8 mouse cellular contexts compared by ENCODE assay signal in the genomic region with DNA sequence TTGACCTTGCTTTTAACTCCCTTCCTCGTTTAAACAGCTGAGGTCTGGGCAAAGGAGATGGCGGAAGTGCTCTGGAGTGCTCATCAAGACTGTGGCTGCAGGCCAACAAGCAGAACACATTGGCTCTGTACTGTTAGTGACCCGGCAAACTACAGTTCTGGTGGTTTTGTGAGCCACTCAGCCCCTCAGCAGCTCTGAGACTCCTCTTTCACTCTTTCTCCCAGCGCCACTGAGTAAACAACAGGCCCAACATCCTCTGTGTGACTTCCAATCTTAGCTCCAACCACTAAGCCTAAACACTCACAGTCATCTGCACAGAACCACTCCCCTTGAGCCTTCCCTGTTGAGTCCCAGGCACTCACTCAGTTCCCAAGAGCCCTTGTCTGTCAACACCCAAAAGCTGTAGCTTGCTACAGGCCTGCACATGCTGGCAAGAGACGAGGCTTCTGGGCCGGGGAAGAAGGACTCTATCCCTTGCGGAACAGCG. TPM values are rescaled to one million over a fixed set of nuclear protein-coding genes. Genes with fewer than 3 reads are reported as not detected.
DNase-seq lines count a peak whose midpoint lies in the region; ATAC-seq and TF ChIP-seq lines count a peak whose summit lies in the region.
"Had no signal": no experiment of that assay in that cellular context is flagged by ENCODE, and none has a peak within 500 bp of the region (broad histone marks: within the 10 kb centered on the region; RNA-seq: fewer than 3 reads in every experiment).

No protein-coding gene starts in this region.

- peak; percentile 44 for DNase-seq in urinary bladder, adult 2 months (ENCODE audit: low spot score)
- DNase-seq in urinary bladder, postnatal 25 days (ENCODE audit: low spot score) = no peak
- peak; percentile 65 for DNase-seq in gastrocnemius, postnatal 25 days
- peak; percentile 52 for DNase-seq in hindbrain, postnatal 0 days (ENCODE audit: low spot score)
- peak; percentile 70 for DNase-seq in lung, adult 2 months
- no peak for DNase-seq in c-Kit-positive CD71-positive TER-119-positive erythroid progenitor cells, embryonic 14.5 days (ENCODE audit: low spot score)
- DNase-seq: liver, embryonic 13.5 days had no signal

- WGBS in hindbrain, postnatal 0 days = 47% methylated on average over 8 of the region's 8 CpGs
- WGBS in lung, adult 2 months = 29% methylated on average over 8 of the region's 8 CpGs

- no peaks in the 10 kb centered on the region for H3K36me3 ChIP-seq in hindbrain, postnatal 0 days (ENCODE audit: insufficient read depth, low read length)
- H3K36me3 ChIP-seq: liver, embryonic 13.5 days had no signal

- no peak for TF ChIP-seq CTCF in hindbrain, postnatal 0 days (IDR thresholded peaks at IDR 0.05; ENCODE audit: low read depth)
- TF ChIP-seq CTCF in lung, adult 2 months (IDR thresholded peaks at IDR 0.05; ENCODE audit: insufficient read depth, low read length) = no peak

- H3K27ac ChIP-seq in hindbrain, postnatal 0 days = no peak overlapping the region; the same call in 1 of the 2 replicates
- H3K27ac ChIP-seq: liver, embryonic 13.5 days had no signal

- peak; percentile 82 for ATAC-seq in hindbrain, postnatal 0 days
- ATAC-seq in CD4-positive, CD25-positive, alpha-beta regulatory T cell, adult 4 months = no peak

- no peak overlapping the region for H3K4me3 ChIP-seq in hindbrain, postnatal 0 days (ENCODE audit: low read length)
- no peak overlapping the region for H3K4me3 ChIP-seq in lung, adult 2 months (replicated peaks; ENCODE audit: extremely low read depth, low read depth, low read length)
- H3K4me3 ChIP-seq: liver, embryonic 13.5 days had no signal

- H3K9ac ChIP-seq in hindbrain, postnatal 0 days (replicated peaks; ENCODE audit: low read length) = no peak overlapping the region
- H3K9ac ChIP-seq: liver, embryonic 13.5 days had no signal

- no peaks in the 10 kb centered on the region for H3K9me3 ChIP-seq in hindbrain, postnatal 0 days (ENCODE audit: low read length)
- H3K9me3 ChIP-seq: liver, embryonic 13.5 days had no signal

- no peak overlapping the region for H3K4me2 ChIP-seq in hindbrain, postnatal 0 days (ENCODE audit: low read depth, low read length)
- H3K4me2 ChIP-seq: liver, embryonic 13.5 days had no signal

- H3K27me3 ChIP-seq in hindbrain, postnatal 0 days (ENCODE audit: insufficient read depth, low read length) = no peaks in the 10 kb centered on the region

- H3K4me1 ChIP-seq in hindbrain, postnatal 0 days (ENCODE audit: insufficient read depth, low read length) = no peaks in the 10 kb centered on the region
- H3K4me1 ChIP-seq in lung, adult 2 months (ENCODE audit: control insufficient read depth, insufficient read depth, low read length) = no peaks in the 10 kb centered on the region; the same call in 1 of the 2 replicates

- TF ChIP-seq POLR2A in lung, adult 2 months (IDR thresholded peaks at IDR 0.05; ENCODE audit: borderline replicate concordance, extremely low read depth, low read depth, low read length) = no peak

RNA-seq across cellular contexts. Expression of gene Ptpn13, which starts 37.4 kb away (rescaled TPM):
- polyA plus RNA-seq in urinary bladder, adult 2 months (2012; rRNA removed) = 37.8 and 42.2 TPM in 2 replicates
- total RNA-seq in gastrocnemius, postnatal 25 days (2021) = 1 to 10 TPM; 2.5 to 2.7 TPM
- total RNA-seq in hindbrain, postnatal 0 days (2014; rRNA removed) = 12.9 and 13.7 TPM in 2 replicates
- 2.8 TPM in 2 replicates for polyA plus RNA-seq in hindbrain, postnatal 0 days (2015; fragmentation: Nextera tagmentation; extraction: Ambion mirVana)
- 18.0 and 22.6 TPM in 2 replicates for polyA plus RNA-seq in lung, adult 2 months (2012; rRNA removed)
- 10 to 100 TPM; 22.5 to 26.9 TPM for polyA plus RNA-seq in CD4-positive, CD25-positive, alpha-beta regulatory T cell, adult 4 months (2017; shearing (Covaris generic))

Comparison
In these comparisons a context has a peak if more than half of its experiments do, and no peak if none do; other contexts are left out.
1. DNase-seq: peak in urinary bladder, adult 2 months (single experiment), gastrocnemius, postnatal 25 days (single experiment), hindbrain, postnatal 0 days (single experiment) and lung, adult 2 months (single experiment); none in urinary bladder, postnatal 25 days (single experiment) and c-Kit-positive CD71-positive TER-119-positive erythroid progenitor cells, embryonic 14.5 days (single experiment).